Mouse (Mus musculus) gastrocnemius, adult 2 months (tissue): ENCODE measurements around the gene Anxa6. TPM values are rescaled to one million over a fixed set of nuclear protein-coding genes. Genes with fewer than 3 reads are reported as not detected.

Experiments
- DNase-seq: peaks from one replicate; pipeline ENCODE4 v3.0.0; 2022
- H3K27ac ChIP-seq: fragments of 200-600 bp; 2 replicates; pipeline ENCODE4 v1.8.1; 2022; ENCODE audit warnings: mild to moderate bottlenecking
- H3K4me3 ChIP-seq: fragments of 200-600 bp; 2 replicates; pipeline ENCODE4 v1.8.1; 2022; ENCODE audit warnings: mild to moderate bottlenecking, moderate library complexity
- CTCF ChIP-seq: fragments of 200-600 bp; IDR thresholded peaks from 2 replicates; pipeline ENCODE4 v1.8.1; 2022; ENCODE audit warnings: antibody characterized with exemption, mild to moderate bottlenecking, moderate library complexity
- intact Hi-C: fragments of 180-260 bp; cut with DNase I; formaldehyde crosslinking; loops from one replicate; pipeline ENCODE4 v1.15.1; 2025
- total RNA-seq, 2 experiments: library from RNA; stranded (reverse); gene quantifications; 2 replicates each; pipeline ENCODE4 v1.2.3; 2021

Gene Anxa6
- total RNA-seq, 2 experiments from 2014 or later, result 166 to 187 TPM

DNA sequence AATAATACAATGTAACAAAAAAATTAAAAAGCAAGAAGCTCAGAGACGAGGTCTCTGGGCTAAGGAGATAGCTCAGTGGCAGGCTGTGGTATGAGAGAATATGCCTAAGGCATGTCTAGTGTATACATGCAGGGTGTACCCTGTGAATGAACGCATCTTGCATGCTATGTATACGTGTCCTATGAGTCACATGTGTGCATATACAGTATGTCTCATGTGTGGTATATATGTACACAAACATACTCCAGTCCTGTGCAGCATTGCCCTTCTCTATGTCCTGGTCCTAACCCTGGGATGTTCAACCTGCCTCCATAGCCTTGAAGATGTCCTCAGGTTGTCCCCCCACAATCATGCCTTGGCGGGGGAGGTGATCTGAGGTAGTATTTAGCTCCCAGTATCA, 48.7 kb downstream of the Anxa6 start:
- TF ChIP-seq CTCF, result no peak
- Histone ChIP-seq H3K4me3 (no peak overlapping the region), H3K27ac (peak overlapping the region; percentile 51; the same call in 1 of the 2 replicates)
- no peak for DNase-seq
- intact Hi-C loops, result loop anchor here (1.0 to 10.0 kb wide), 3 partner anchors 54 to 280 kb away; no protein-coding TSS in a partner anchor

DNA sequence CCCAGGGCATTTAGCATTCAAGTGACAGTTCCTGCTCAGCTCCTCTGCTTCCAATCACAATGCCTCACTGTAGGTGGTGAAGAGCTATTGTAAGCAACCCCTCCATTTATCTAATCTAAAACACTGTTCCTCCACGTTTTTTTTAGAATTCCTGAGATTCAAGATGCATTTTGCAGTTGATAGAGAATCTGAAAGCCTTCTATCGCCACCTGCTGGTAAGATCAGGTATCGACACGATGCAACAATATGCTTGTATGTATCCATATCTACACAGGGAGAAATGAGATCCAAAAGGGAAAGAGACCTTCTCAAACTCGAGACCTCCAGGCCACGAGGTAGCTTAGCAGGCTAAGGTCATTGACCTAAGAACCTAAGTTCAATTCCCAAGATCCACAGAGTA, 49.2 kb downstream of the Anxa6 start:
- intact Hi-C loops, result loop anchor here (1.0 to 10.0 kb wide), 3 partner anchors 54 to 279 kb away; no protein-coding TSS in a partner anchor
- no peak overlapping the region for H3K27ac ChIP-seq

GRCm38 (mm10) chr11:54982520-54982919, 50.7 kb downstream of the Anxa6 start:
- no peak overlapping the region for H3K27ac ChIP-seq
- intact Hi-C loops, result loop anchor here (10.0 kb wide), 1 partner anchor 278 kb away; no protein-coding TSS in a partner anchor
- no peak for DNase-seq
- TF ChIP-seq CTCF, result peak; percentile 36
- H3K4me3 ChIP-seq, result no peak overlapping the region

More for the DNA sequence above, 49.2 kb downstream of the Anxa6 start:
- H3K4me3 ChIP-seq, result no peak overlapping the region
- TF ChIP-seq CTCF, result peak; percentile 90
- peak; percentile 72 for DNase-seq

DNA sequence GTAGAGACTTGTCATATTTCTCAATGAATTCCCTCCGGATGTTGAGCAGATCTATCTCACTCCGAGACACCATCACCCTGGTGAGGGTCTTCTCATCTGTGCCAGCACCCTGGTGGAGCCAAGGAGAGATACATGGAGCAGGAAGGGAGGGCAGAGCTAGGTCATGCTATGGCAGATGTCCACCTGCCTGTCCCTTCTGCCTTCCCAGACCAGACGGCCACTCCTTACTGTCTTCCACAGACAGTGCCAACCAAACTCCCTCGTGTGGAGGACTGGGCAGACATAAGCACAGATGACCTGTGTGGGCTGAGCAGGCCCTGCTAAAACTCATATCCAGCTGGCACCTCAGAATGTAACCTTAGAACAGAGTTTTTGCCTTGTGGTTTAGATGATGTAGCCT, 51.6 kb downstream of the Anxa6 start:
- TF ChIP-seq CTCF, result no peak; the same call in 1 of the 2 replicates
- intact Hi-C loops, result loop anchor here (10.0 kb wide), 1 partner anchor 277 kb away; no protein-coding TSS in a partner anchor
- Histone ChIP-seq H3K27ac (no peak overlapping the region), H3K4me3 (no peak overlapping the region)
- no peak for DNase-seq

- DNase-seq, result no peak
- Histone ChIP-seq H3K27ac (no peak overlapping the region), H3K4me3 (no peak overlapping the region)
- intact Hi-C loops, result no loop called here
- no peak for TF ChIP-seq CTCF
These were observed 55.8 kb downstream of the Anxa6 start for GRCm38 (mm10) chr11:54977385-54977937.

DNA sequence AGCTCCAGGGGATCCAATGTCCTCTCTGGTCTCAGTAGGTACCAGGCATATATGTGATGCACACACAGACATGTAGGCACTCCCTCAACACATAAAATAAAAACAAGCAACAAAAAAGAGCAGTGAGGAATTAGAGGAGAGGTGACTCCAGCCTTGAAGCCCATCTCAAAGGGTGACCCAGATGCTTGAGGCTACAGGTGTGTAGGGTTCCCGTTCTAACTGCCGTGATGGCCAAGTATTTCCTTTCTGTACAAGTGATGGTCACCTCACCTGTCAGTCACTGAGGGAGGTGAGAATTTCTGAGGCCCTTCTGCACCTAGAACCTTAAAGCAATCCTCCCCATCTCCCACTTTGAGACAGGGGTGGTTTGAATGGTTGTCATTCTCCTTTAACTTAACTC, 56.9 kb downstream of the Anxa6 start:
- Histone ChIP-seq H3K4me3 (no peak overlapping the region), H3K27ac (no peak overlapping the region)

GRCm38 (mm10) chr11:54975756-54976155, 57.5 kb downstream of the Anxa6 start:
- Histone ChIP-seq H3K4me3 (no peak overlapping the region), H3K27ac (no peak overlapping the region)
- intact Hi-C loops, result no loop called here
- no peak for DNase-seq
- TF ChIP-seq CTCF, result no peak

More for the DNA sequence above, 56.9 kb downstream of the Anxa6 start:
- TF ChIP-seq CTCF, result no peak
- DNase-seq, result no peak
- intact Hi-C loops, result no loop called here

DNA sequence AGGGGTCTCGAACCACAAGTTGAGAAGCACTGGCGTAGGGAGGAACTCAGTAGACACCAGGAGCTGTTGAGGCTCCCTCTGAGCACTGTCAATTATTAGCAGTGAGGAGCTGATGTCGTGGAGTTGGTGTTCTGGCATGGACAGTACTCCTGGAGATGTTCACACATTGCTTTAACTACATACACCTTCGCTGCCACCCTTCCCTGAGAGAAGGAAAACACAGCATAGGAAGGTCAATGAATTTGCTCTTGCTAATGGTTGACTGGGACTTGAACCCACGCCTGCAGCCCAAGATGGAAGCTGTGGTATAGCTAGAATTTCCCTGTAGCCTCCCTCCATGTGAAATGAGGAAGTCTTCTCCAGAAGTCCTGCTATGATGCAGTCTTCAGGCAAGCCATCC, 57.9 kb downstream of the Anxa6 start:
- Histone ChIP-seq H3K27ac (no peak overlapping the region), H3K4me3 (no peak overlapping the region)
- intact Hi-C loops, result no loop called here
- TF ChIP-seq CTCF, result no peak
- no peak for DNase-seq

DNA sequence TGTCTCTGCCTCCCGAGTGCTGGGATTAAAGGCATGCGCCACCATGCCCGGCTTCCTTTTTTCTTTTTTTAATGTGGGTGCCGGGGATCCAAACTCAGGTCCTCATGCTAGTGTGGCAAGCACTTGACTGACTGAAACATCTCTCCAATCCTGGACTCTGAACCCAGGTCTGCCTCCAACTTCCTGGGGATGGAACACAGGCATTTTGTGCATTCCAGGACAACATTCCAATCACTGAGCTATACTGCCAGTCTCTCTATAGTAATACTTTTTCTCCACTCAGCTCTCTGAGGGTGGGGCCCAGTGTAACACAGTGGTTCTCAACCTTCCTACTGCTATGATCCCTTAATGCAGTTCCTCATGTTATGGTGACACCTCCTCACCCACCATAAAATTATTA, 58.6 kb downstream of the Anxa6 start:
- no peak for TF ChIP-seq CTCF
- H3K27ac ChIP-seq, result no peak overlapping the region
- intact Hi-C loops, result no loop called here
- DNase-seq, result no peak
- H3K4me3 ChIP-seq, result no peak overlapping the region

GRCm38 (mm10) chr11:54973481-54974212, 59.6 kb downstream of the Anxa6 start:
- intact Hi-C loops, result no loop called here
- no peak for TF ChIP-seq CTCF
- Histone ChIP-seq H3K27ac (0 out of 2 replicates have a peak overlapping the region, but pooled peaks have one; percentile 35), H3K4me3 (peak overlapping the region; percentile 24)
- DNase-seq, result peak; percentile 53

- H3K27ac ChIP-seq, result peak overlapping the region; percentile 12; the same call in 1 of the 2 replicates
- intact Hi-C loops, result no loop called here
- no peak for DNase-seq
These were observed 60.5 kb downstream of the Anxa6 start for GRCm38 (mm10) chr11:54972789-54973188.

GRCm38 (mm10) chr11:54972049-54972723, 61.1 kb downstream of the Anxa6 start:
- no peak overlapping the region for H3K27ac ChIP-seq
- intact Hi-C loops, result no loop called here
- H3K4me3 ChIP-seq, result no peak overlapping the region
- DNase-seq, result no peak
- no peak for TF ChIP-seq CTCF

More at GRCm38 (mm10) chr11:54972789-54973188, 60.5 kb downstream of the Anxa6 start:
- no peak for TF ChIP-seq CTCF
- no peak overlapping the region for H3K4me3 ChIP-seq
